Mouse (Mus musculus): ENCODE results near the gene Tcf20. TPM values are rescaled to one million over a fixed set of nuclear protein-coding genes. Genes with fewer than 3 reads are reported as not detected.

Tcf20 gene
- total RNA-seq, 2 experiments from 2014 or later, result 21.9 to 26.0 TPM

DNA sequence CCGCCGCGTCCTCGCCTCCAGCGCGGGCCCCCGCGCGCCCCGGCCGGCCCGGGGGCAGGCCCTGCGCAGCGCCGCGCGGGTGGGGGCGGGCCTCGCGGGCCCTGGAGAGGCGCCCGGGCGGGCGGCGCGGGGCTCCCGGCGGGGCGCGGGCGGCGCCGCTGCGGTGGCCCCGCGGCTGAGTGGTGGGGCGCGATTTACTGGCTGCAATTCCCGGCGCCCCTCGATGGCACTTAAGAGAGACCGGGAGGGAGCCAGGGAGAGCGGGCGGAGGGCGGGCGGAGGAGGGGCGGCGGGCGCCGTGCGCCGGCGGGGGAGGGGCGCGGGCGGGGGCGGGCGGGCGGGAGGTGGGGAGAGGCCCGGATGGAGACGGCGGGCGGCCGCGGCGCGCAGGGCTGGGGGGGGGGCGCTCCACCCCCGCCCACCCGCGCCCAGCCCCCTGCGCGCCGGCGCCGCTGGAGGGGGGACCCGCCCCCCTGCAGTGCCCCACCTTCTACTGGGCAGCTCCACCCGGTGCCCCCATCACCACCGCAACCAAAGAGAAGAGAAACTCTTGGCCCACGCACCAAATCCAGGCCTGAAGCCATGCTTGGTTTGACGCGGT lies 24.0 kb downstream of the Tcf20 start:
- intact Hi-C loops (cut with DNase I; ENCODE audit: low total_unique reads), result no loop called here
- no peak for DNase-seq

DNA sequence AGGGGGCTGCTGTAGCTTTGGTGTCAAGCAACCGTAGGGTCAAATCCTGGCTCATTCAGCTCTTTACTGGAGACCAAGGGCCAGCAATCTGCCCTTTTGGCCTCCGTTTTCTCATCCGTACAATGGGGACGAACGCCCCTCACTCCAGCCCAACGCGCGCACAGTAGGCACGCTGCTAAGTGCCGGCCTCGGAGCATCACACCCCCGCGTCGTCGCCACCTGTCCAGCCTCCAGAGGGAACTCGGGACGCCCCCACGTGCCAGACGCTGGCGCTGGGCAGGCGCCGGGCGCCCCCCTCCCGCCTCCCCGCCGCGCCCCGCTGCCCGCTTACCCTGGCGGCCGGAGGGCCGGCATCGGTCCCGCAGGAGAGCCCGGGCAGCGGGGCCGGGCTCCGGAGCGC lies 24.6 kb downstream of the Tcf20 start:
- no peak for DNase-seq
- intact Hi-C loops (cut with DNase I; ENCODE audit: low total_unique reads), result no loop called here

DNA sequence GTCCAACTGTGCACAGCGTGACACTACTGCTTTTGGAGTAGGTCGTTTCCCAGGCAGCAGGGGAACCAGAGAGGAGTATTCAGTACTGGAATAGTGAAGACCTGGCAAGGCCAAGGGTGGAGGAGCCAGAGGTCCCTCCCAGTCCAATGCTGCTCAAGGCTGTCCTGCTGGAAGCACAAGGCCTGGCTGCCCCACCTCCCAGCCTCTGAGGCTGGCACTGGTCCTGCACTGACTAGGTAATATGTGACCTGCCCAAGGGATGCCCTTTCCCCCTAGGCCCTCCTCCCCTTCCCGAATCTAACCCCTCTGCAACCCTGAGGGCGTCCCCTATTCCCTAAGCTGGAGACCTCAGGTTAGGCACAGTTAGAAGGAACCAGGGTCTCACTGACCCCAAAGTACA lies 25.1 kb downstream of the Tcf20 start:
- no peak for DNase-seq

GRCm38 (mm10) chr15:82960786-82961561 lies 26.7 kb downstream of the Tcf20 start:
- intact Hi-C loops (cut with DNase I; ENCODE audit: low total_unique reads), result no loop called here
- no peak for DNase-seq

More for the DNA sequence above, 25.1 kb downstream of the Tcf20 start:
- intact Hi-C loops (cut with DNase I; ENCODE audit: low total_unique reads), result no loop called here

GRCm38 (mm10) chr15:82959151-82959550 lies 28.5 kb downstream of the Tcf20 start:
- intact Hi-C loops (cut with DNase I; ENCODE audit: low total_unique reads), result no loop called here
- DNase-seq, result no peak

DNA sequence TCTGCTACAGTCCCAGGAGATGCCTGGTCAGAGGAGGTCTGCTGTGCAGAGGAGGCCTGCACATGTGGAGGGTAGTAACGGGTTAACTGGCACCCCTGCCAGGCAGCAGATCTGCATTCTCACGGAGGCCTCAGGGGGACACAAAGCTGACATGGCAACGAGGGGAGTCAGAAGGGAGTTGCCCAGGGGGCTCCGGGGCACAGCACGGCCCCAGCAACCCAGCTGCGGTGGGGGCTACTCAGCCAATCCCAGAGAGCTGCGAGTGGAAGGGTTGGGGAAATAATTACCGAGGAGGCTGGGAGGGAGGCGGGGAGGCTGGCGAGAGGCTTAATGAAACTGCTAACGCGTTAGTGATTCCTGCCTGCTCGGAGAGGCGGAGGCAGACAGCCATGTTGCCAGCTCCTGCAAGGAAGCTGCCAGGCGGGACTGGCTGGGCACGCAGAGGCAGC lies 29.4 kb downstream of the Tcf20 start:
- no peak for DNase-seq
- intact Hi-C loops (cut with DNase I; ENCODE audit: low total_unique reads), result no loop called here

DNA sequence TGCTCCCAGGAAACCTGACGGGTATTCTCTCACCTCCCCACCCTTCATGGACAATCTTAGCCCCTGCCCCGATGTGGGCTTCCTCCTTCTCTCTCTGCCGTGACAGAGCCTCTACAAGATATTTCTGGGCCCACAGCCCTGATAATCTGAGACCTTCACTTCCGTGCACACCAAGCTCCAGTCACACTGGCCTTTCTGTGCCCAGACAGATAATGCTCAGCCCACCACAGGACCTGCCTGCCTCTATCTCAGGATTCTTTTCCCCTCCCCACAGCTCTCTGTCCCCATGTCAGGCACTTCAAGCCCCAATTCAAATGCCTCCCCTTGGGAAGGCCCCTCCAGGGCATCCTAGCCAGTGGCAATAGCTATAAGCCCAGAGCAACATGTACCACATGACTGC lies 31.0 kb downstream of the Tcf20 start:
- intact Hi-C loops (cut with DNase I; ENCODE audit: low total_unique reads), result no loop called here
- no peak for DNase-seq

GRCm38 (mm10) chr15:82956310-82956709 lies 31.4 kb downstream of the Tcf20 start:
- intact Hi-C loops (cut with DNase I; ENCODE audit: low total_unique reads), result no loop called here
- no peak for DNase-seq

- intact Hi-C loops (cut with DNase I; ENCODE audit: low total_unique reads), result no loop called here
- no peak for DNase-seq
Observed at GRCm38 (mm10) chr15:82955286-82955685, 32.4 kb downstream of the Tcf20 start.

DNA sequence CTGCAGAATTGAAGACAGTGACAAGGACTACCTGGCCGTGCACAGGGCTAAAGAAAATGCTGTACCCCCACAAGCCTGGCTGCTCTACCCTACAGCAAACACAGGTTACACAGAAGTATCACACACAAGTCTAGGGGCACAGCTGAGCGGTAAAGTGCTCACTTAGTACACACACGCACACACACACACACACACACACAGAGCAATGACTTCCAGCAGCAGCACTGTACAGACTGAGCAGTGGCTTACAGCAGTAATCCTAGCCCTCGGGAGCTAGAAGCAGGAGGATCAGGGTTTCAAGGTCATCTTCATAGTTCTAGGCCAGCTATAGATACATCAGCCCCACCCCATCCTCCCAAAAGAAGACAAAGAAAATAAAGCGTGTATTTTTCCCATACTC lies 33.6 kb downstream of the Tcf20 start:
- intact Hi-C loops (cut with DNase I; ENCODE audit: low total_unique reads), result no loop called here
- no peak for DNase-seq

GRCm38 (mm10) chr15:82953096-82953495 lies 34.6 kb downstream of the Tcf20 start:
- intact Hi-C loops (cut with DNase I; ENCODE audit: low total_unique reads), result no loop called here
- DNase-seq, result no peak

DNA sequence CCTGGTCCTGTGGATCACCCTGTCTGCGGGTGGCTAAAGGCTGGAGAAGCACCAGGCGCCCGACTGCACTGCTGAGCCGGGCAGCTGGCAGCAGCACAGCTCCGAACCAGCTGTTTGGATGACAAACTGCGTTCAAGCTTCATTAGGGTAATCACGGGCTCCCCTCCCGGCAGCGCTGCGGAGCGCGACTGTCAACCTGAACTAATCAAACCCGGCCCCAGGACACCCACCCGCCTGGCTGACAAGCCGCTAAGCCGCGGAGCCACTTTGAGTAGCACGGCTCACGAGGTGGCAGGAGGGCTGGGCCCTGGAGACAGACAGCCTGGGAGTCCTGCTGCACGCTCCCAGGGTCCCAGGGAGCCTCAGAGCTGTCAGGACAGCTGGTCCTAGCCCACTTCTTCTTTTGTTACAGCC lies 35.4 kb downstream of the Tcf20 start:
- DNase-seq, result no peak
- intact Hi-C loops (cut with DNase I; ENCODE audit: low total_unique reads), result no loop called here

DNA sequence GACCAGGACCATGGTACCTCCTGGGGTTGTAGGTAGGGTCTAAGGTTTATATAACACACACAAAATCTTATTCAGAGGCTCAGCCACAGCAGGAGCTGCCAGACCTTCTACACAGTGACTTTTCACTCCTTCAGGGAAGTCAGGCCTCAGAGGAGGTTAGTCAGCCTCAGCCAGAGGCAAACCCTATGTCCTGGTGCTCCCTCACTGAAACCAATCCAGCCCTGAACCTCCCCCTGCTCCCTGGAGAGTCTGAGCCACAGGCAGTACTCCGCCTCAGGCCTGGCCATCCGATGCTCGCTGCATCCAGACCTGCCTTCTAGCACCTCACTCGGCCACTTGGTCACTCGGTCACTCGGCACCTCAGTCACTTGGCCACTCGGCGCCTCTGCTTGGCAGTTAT lies 37.4 kb downstream of the Tcf20 start:
- DNase-seq, result no peak
- intact Hi-C loops (cut with DNase I; ENCODE audit: low total_unique reads), result no loop called here

DNA sequence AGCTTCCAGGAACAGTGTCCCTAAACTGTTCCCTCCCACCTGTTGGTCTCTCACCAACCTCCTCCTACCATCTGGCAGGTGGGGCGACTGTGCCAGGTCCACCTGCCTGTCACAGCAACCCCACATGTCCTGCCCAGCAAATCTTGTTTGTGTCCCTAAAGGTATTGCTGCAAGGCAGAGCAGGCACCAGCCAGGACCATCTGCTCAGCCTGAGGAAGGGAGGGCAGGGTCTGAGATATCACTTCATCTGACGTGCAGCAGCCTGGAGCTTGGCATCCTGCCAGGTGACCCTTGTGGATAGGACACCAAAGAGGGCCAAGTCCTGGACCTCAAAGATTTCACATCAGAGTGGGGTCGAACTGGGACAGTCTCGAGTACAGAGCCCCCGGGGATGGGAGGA lies 40.2 kb downstream of the Tcf20 start:
- DNase-seq, result no peak
- intact Hi-C loops (cut with DNase I; ENCODE audit: low total_unique reads), result no loop called here

GRCm38 (mm10) chr15:82944479-82945195 lies 43.0 kb downstream of the Tcf20 start:
- DNase-seq, result no peak
- intact Hi-C loops (cut with DNase I; ENCODE audit: low total_unique reads), result no loop called here

DNA sequence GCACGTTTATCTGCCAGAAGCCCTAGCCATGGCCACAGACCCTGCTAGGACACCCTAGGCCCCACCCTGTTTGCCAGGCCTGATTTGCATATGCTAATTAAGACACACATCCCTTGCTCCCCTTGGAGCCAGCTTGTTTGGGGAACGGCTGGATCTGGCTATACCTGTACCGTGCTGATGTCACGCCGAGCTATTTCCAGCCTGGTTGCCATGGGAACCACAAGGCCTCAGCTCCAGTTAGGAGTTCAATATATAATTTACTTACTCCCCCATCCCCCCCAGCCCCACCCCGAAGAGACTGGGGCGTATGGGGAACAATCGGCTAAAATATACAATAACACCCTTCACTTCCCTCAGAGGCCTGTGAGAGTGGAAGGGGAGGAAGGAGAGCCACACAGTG lies 45.9 kb downstream of the Tcf20 start:
- intact Hi-C loops (cut with DNase I; ENCODE audit: low total_unique reads), result no loop called here
- no peak for DNase-seq

GRCm38 (mm10) chr15:82940494-82941214 lies 47.0 kb downstream of the Tcf20 start:
- intact Hi-C loops (cut with DNase I; ENCODE audit: low total_unique reads), result no loop called here

DNA sequence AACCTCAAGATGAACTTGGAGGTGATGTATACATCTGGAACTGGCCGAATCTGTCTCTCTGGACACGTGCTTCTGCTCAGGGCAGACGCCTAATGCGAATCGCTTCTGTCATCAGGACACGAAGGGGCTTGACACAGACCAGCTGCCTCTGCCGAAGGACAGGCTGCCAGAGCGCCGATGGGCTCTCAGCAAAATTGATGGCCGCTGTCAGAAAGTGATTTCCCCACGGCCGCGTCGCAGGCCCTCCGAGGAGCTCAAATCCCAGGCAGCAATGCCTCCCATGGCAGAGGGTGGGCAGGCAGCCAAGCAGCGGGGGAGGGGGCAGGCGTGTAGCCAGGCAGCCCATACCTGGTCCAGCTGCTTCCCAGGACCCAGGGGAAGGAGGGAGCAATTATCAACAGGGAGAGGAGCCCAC lies 49.5 kb downstream of the Tcf20 start:
- DNase-seq, result peak; percentile 30
- intact Hi-C loops (cut with DNase I; ENCODE audit: low total_unique reads), result no loop called here

More at GRCm38 (mm10) chr15:82940494-82941214, 47.0 kb downstream of the Tcf20 start:
- DNase-seq, result no peak

- intact Hi-C loops (cut with DNase I; ENCODE audit: low total_unique reads), result no loop called here
- DNase-seq, result no peak
Observed at GRCm38 (mm10) chr15:82937428-82937992, 50.2 kb downstream of the Tcf20 start.

DNA sequence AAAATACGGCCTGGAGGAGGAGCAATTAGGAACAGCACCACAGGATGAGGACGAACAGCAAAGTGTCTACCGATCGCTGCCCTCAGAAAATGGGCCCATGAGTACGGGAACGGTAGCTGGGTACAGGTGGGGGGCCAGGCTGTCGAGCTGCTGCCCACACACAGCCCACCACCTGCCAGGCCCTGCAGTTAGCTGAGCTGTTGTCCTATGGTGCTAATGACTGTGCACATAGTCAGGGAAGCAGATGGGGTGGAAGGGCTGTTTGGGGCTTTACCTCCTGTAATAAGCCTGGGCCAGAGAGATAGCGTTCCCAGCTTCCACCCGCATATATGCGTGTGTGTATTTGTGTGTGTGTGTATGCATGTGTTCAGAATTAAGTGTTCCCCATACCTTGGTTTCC lies 52.7 kb downstream of the Tcf20 start:
- intact Hi-C loops (cut with DNase I; ENCODE audit: low total_unique reads), result no loop called here

More for the DNA sequence above, 52.7 kb downstream of the Tcf20 start:
- no peak for DNase-seq
